Mouse (Mus musculus): ENCODE data around the gene Atp5k.

Gene Atp5k

DNA sequence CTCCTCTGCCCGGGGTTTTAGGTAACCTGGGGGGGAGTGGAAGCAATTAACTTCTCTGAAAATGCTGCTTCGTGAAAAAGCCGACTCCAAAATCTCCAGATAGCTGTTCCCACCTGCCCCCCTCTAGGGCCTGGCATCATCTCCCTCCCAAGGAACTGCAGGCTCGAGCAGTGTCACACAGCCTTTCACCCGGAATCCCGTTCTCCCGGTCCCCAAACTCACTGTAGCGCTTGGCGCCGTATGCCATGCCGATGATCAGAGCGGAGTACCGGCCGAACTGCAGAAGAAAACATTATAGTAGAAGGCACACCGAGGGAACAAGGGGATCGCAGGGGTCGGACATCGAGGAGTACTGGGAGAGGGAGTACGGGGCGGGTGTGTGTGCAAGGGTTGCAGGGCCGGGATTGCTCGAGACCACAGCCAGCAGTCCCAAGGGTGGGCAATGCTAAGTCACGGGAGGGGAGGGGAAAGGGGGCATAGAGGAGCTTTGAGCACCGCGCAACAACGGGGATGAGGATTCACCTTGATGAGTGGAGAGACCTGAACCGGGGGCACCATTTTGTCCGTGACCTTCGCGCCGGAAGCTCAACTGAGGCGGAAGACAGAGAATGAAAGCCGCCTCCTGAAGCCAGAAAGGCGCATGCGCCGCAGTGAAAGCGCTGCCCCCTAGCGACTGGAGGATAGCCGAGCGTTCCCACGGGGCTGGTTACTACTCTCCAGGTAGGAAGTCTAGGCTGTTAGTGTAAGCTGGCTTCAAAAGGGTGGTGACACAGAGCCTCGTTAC is at the start of gene Atp5k:
Gene Atp5k, minus strand, starts transcription at position 645 of the 784 bp plus-strand sequence.
- under 1% methylated on average over 42 of the region's 42 CpGs for WGBS

GRCm38 (mm10) chr5:108483006-108483405 is 48.8 kb upstream of the Atp5k start:
- 90% methylated on average over 6 of the region's 6 CpGs for WGBS

DNA sequence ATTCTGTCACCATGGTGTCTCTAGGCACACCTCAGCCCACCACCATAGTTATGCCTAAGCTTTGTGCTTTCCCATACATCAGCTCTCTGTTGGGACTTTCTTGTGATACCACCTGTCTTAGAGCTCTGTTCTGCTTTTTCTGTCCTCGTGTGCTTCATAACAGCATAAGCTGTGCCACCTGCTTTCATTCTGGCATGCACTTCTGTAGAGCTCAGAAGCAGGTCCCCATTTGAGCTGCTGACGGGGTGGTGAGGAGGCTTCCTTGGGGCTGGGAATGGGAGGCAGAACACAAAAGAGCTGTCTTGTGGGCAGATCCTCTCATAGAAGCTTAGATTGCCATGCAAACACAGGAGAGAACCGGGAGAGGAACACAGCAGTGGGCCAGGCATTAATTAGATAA is 41.7 kb upstream of the Atp5k start:
- 41% methylated on average over 3 of the region's 3 CpGs for WGBS

DNA sequence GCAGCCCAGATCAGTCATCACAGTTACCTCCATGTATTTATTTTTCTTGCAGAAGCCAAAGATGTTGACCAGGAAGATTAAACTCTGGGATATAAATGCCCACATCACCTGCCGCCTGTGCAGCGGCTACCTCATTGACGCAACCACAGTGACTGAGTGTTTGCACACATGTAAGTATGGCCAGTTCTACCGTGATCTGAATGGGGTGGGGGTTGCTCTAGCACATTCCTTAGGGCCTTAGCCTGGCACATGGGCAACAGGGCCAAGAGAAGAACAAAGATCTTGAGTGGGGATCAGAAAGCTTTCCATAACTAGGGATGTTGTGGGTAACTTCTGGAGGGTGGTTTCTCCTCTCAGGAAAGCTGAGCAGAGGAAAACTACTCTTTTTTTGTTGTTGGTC is 39.5 kb upstream of the Atp5k start:
- WGBS = 89% methylated on average over 4 of the region's 4 CpGs

DNA sequence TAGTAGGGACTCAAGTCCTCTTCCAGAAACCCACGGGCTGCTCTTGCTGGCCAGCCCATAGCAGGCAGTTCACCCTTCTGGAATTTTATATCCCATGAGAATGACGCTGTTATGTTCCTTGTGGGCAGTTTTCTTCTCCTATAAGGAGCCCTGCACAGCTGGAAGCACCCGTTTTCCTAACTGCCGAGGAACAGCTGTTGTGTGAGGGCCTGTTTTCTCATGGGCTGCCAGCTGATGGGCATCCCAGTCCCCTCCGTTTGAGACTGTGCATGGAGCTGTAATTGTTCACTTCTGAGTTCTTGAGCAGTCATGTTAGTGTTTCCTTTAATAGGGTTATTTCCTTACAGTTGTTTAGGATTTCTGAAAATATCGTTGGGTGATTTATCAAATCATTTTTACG is 35.4 kb upstream of the Atp5k start:
- WGBS = 60% methylated on average over 7 of the region's 7 CpGs

- 53% methylated on average over 1 of the region's 1 CpGs for WGBS
Measured at GRCm38 (mm10) chr5:108466647-108467046, 32.4 kb upstream of the Atp5k start.

DNA sequence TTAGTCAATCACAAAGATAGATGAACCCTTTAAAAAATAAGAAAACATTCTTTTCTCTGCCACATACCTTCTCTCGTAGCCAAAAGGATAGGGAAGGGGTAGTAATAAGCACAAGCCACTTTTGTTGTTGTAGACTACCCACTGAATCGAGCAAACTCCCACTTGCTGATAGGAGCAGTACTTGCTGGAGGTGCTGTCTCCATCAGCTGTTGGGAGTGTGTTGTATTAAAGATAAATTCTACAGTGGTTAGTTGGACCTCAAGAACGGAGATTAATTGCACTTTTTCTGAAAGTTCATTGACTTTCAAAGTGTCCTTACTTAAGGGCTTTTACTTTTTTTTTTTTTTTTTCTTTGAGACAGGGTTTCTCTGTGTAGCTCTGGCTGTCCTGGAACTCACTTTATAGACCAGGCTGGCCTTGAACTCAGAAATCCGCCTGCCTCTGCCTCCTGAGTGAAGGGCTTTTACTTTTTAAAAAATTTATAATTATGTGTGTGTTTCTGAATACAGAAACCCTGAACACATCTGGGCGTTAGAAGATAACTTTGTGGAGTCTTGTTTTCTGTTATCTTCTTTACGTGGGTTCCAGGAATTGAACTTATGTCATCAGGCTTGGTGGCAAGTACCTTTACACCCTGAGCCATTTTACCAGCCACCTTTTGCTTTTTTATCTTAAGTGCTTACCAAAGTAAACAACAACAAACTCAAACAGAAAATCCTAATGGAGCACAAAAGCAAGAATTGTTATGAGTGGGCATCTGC is 31.1 kb upstream of the Atp5k start:
- WGBS = 88% methylated on average over 6 of the region's 6 CpGs

DNA sequence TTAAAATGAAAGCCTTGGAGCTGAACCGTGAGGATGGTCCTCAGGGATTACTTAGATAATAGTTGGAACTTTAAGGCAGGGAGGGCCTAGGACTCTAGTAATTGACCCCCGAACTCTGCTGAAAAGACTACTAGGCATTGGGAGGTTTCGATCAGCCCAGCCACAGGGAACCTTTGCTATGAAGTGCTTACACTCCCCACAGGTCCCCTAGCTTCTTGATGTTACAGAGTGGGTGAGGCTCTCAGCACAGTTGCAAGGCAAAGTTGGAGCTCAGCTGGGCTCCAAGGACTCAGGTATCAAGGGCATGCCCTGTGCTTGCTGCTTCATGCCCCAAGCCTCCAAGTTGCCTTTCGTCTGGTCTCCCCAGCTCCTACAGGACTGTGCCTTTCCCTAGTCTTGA is 28.2 kb upstream of the Atp5k start:
- WGBS = 45% methylated on average over 4 of the region's 4 CpGs

DNA sequence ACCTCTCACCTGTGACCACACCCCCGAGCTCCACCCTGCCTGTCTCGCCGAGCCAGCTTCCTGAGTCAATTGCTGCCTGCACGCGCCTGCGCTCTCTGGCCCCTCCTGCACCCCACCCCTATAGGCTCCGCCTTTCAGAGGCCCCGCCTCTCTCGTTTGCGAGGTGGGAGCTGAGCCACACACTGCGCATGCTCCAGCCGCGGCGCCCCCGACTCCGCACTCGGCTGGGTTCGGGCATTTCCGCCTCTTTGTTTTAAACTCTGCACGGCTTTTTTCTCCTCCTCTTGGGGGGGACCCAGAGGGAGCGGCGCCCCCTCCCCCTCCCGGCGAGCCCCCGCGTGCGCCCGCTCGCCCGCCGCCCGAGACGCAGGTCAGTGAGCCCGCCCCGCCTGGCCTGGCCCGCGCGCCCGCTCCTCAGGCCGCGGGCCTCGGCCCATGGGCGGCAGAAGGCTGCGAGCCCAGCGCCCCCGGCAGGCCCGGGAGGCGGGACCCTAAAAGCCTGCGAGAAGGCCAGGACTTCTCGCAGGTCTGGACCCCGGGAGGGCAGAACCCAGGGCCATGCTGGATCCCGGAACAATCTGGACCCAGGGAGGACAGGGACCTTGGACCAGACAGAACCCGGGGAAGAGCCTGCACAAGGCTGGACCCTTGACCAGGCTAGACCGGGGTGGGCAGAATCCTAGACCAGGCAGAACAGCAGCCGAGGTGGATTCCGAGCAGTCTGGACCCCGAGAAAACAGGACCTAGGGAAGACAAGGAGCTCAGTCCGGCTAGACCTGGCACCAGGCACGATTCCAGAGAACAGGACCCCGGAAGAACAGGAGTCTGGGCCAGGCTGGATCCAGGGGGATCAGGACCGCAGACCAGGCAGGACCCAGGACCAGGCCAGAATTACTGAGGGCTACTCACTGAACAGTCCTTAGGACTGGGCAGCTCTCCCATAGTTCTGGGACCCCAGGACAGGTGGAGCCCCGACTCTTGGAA is 27.1 kb upstream of the Atp5k start, which contains the start of gene Pcgf3:
Gene Pcgf3, plus strand, starts transcription at position 151 of the 984 bp plus-strand sequence.
- 1% methylated on average over 51 of the region's 62 CpGs for WGBS

GRCm38 (mm10) chr5:108460461-108460860 is 26.2 kb upstream of the Atp5k start:
- WGBS = 34% methylated on average over 6 of the region's 6 CpGs

- WGBS = 94% methylated on average over 2 of the region's 2 CpGs
Measured at GRCm38 (mm10) chr5:108458706-108459105, 24.5 kb upstream of the Atp5k start.

- 57% methylated on average over 3 of the region's 3 CpGs for WGBS
Measured at GRCm38 (mm10) chr5:108454094-108454493, 19.8 kb upstream of the Atp5k start.

GRCm38 (mm10) chr5:108452422-108452821 is 18.2 kb upstream of the Atp5k start:
- 91% methylated on average over 1 of the region's 1 CpGs for WGBS

DNA sequence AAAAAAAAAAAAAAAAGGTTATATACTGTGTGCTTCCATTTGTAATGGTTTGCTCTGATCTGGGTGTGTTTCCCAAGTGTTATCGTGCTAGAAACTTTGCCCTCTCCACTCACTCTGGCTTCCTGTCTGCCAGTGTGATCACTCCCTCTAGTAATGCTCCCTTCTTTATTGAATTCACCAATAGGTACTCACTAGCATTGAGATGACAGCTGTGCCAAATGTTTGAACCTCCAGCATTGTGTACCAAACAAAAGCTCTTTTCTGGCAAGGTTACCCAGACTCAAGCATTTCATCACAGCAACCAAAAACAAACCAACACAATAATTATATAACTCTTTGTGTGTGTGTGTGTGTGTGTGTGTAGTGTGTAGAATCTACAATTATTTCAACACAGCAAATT is 17.4 kb upstream of the Atp5k start:
- 87% methylated on average over 1 of the region's 1 CpGs for WGBS

DNA sequence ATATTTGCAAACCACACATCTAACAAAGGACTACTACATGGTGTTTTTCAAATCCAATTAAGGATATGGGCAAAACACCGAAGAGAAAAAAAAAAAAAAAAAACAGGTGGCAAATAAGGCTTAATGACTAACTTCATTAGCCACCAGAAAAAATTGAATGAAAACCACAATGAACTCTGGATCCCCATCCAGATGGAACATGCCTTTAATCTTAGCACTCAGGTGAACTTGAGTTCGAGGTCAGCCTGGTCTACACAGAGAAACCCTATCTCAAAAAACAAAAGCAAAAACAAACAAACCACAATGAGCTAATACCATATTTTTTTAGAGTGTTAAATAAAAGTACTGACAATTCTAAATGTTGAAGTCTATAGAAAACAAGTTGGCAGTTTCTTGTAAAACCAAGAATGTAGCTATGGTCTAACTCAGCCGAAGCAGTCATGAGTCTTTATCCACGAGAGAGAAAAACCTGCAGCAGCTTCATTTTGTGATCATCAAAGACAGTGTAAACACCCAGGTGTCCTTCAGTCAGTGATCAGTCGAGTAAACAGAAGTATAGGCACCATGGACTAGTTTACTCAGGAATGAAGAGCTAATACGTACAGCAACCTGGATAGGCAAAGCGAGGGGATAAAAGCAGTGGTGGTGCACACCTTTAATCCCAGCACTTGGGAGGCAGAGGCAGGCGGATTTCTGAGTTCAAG is 16.7 kb upstream of the Atp5k start:
- 76% methylated on average over 8 of the region's 8 CpGs for WGBS

DNA sequence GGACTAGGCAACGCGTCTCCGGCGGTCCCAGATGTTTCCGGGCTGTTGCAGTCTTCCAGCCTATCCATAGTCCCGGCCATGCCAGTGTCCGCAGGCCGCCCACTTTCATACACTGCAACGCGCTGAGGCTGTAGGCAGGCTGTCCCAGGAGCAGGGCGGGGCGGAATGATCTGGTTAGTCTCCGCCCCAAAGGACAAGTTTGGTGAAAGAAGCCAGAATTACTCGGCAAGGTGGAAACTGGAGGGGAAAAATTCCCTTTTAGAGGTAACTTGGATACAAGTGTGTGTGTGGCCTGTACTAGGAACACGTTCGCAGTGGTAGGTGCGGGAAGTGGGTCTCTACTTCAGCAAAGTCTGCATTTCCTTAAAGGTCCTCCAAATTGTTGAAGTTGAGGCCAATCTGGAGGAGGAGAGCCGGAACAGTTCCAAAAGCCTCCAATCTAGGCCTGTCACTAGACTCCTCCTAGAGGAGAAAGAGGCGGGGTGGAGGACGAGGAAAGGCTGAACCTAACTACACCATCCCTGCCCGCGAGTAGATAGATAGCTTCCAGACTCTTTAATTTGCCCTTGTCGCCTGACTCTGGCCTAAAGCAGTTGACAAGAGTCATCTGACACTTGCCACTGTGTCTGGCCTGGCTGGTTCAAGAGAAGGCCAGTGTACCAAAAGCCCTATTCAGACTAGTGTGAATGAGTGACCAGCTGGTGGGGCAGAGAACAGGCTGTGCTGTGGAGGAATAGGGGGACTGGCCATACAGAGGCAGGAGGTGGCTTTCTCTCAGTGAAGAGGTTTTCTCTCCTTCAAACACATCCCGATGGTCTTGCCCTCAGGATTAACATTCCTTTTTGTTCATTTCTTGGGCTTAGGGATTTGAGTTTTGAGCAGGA is 14.8 kb upstream of the Atp5k start, which contains the start of gene Mfsd7a:
Gene Mfsd7a, minus strand, starts transcription at position 107 of the 884 bp plus-strand sequence.
- 26% methylated on average over 24 of the region's 24 CpGs for WGBS

DNA sequence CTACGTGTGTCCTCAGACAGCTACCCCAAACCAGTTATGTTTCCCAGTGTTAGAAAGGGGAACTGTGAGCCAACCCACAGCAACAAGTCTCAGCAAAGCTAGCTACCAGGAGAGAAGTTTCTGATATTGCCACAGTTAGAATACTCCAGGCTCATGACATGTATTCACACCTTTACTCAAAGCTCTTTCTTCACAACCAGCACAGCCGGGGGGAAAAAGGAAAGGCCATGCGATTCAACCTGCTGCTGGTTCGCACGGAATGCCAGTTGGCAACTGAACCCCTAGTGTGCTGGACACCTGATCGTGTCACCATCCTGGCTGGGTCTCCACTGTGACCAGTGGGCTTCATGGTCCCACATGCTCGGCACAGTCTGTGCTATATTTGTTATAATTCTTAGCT is 13.6 kb upstream of the Atp5k start:
- WGBS = 91% methylated on average over 7 of the region's 7 CpGs

- 88% methylated on average over 3 of the region's 3 CpGs for WGBS
Measured at GRCm38 (mm10) chr5:108446973-108447372, 12.7 kb upstream of the Atp5k start.

DNA sequence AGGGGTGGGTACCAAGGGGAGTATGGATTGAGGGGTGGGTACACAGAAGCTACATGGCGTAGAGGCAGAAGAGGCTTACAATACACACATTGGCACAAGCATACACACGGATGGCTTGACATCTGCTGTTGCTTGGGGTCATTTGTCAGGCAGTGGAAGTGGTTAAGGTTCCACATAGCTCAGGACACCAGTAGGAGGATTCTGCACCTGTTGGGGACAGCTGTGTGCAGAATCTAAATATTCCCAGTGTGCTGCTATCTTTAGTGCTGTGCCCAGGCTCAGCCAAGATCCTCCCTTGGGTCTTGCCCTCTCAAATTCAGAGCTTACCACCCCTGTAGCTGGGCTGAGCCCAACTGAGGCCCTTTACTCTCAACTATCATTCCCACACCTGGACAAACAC is 1.9 kb upstream of the Atp5k start:
- WGBS = 77% methylated on average over 2 of the region's 2 CpGs

DNA sequence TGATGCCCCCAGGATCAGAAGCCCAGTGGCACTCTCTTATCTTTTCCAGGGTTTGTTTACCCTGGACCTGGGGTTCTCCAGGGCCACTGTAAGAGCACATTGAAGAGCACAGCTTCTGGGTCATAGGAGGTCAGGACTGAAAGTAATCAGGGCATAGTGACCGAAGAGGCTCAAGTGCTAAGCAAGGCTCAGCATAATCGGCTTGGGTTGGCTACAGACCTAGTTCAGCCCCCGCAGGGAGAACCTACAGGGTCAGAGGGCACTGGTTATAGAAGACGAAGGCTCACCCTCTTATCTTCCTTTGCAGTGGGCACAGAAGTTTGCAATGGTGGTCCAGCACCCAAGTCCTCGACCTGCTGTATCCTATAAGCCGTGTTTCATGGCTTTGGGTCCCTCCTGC is 3.1 kb downstream of the Atp5k start:
- WGBS = 90% methylated on average over 6 of the region's 6 CpGs

Measured in cerebral cortex, adult 2 months (tissue).